Mouse (Mus musculus) left cerebral cortex, postnatal 25 days (tissue): ENCODE data around the gene Ctbp2. TPM values are rescaled to one million over a fixed set of nuclear protein-coding genes. Genes with fewer than 3 reads are reported as not detected.

Experiments
- DNase-seq, 2 experiments: peaks; one replicate each; pipeline ENCODE4 v3.0.0; 2022; ENCODE audit warnings: low spot score in 2 of 2, mixed read lengths in 1 of 2
- intact Hi-C: fragments of 180-260 bp; cut with DNase I; formaldehyde crosslinking; loops from one replicate; pipeline ENCODE4 v1.15.1; 2025
- total RNA-seq, 2 experiments: library from RNA; stranded (reverse); gene quantifications; 2 replicates each; pipeline ENCODE4 v1.2.3; 2021

Gene Ctbp2
- total RNA-seq, 2 experiments from 2014 or later: 23.3 to 24.3 TPM

- DNase-seq: no peak
- intact Hi-C loops: no loop called here
Observed at GRCm38 (mm10) chr7:133093731-133094130, 30.4 kb downstream of the Ctbp2 start.

GRCm38 (mm10) chr7:133090641-133091040 is 33.5 kb downstream of the Ctbp2 start:
- DNase-seq: no peak
- intact Hi-C loops: no loop called here

GRCm38 (mm10) chr7:133089621-133090260 is 34.4 kb downstream of the Ctbp2 start:
- intact Hi-C loops: no loop called here
- no peak for DNase-seq

GRCm38 (mm10) chr7:133088830-133089261 is 35.3 kb downstream of the Ctbp2 start:
- DNase-seq: peak; percentile 65 to 78
- intact Hi-C loops: no loop called here

- intact Hi-C loops: no loop called here
- no peak for DNase-seq
Observed at GRCm38 (mm10) chr7:133088411-133088810, 35.7 kb downstream of the Ctbp2 start.

- no peak for DNase-seq
- intact Hi-C loops: no loop called here
Observed at GRCm38 (mm10) chr7:133085408-133085807, 38.7 kb downstream of the Ctbp2 start.

- DNase-seq: no peak
- intact Hi-C loops: no loop called here
Observed at GRCm38 (mm10) chr7:133083936-133084614, 40.1 kb downstream of the Ctbp2 start.

- DNase-seq: no peak
- intact Hi-C loops: no loop called here
Observed at GRCm38 (mm10) chr7:133078929-133079328, 45.2 kb downstream of the Ctbp2 start.

- intact Hi-C loops: no loop called here
- no peak for DNase-seq
Observed at GRCm38 (mm10) chr7:133074462-133075133, 49.6 kb downstream of the Ctbp2 start.

- intact Hi-C loops: no loop called here
- no peak for DNase-seq
Observed at GRCm38 (mm10) chr7:133073147-133073651, 51.0 kb downstream of the Ctbp2 start.

GRCm38 (mm10) chr7:133072535-133072934 is 51.6 kb downstream of the Ctbp2 start:
- intact Hi-C loops: no loop called here
- DNase-seq: no peak

- no peak for DNase-seq
- intact Hi-C loops: no loop called here
Observed at GRCm38 (mm10) chr7:133067321-133067841, 56.8 kb downstream of the Ctbp2 start.

- intact Hi-C loops: no loop called here
- peak; percentile 48 to 89 for DNase-seq
Observed at GRCm38 (mm10) chr7:133066776-133067175, 57.4 kb downstream of the Ctbp2 start.

- DNase-seq: no peak
- intact Hi-C loops: no loop called here
Observed at GRCm38 (mm10) chr7:133062055-133062454, 62.1 kb downstream of the Ctbp2 start.

- DNase-seq: no peak
- intact Hi-C loops: no loop called here
Observed at GRCm38 (mm10) chr7:133060170-133060569, 64.0 kb downstream of the Ctbp2 start.

- intact Hi-C loops: no loop called here
- peak in 1 of 2 experiments; percentile 35 for DNase-seq
Observed at GRCm38 (mm10) chr7:133059517-133060104, 64.5 kb downstream of the Ctbp2 start.

GRCm38 (mm10) chr7:133059150-133059509 is 65.0 kb downstream of the Ctbp2 start:
- no peak for DNase-seq
- intact Hi-C loops: no loop called here

- intact Hi-C loops: no loop called here
- no peak for DNase-seq
Observed at GRCm38 (mm10) chr7:133058496-133059149, 65.5 kb downstream of the Ctbp2 start.

GRCm38 (mm10) chr7:133056924-133057323 is 67.2 kb downstream of the Ctbp2 start:
- no peak for DNase-seq
- intact Hi-C loops: no loop called here

- no peak for DNase-seq
- intact Hi-C loops: no loop called here
Observed at GRCm38 (mm10) chr7:133054486-133054885, 69.7 kb downstream of the Ctbp2 start.
